Comparison of ENCODE assay signal across 9 mouse cellular contexts in genomic region chr7:97325156-97325985, GRCm38 (mm10). TPM values are rescaled to one million over a fixed set of nuclear protein-coding genes. Genes with fewer than 3 reads are reported as not detected.
DNase-seq lines count a peak whose midpoint lies in the region; ATAC-seq and TF ChIP-seq lines count a peak whose summit lies in the region.
"Had no signal": no experiment of that assay in that cellular context is flagged by ENCODE, and none has a peak within 500 bp of the region (broad histone marks: within the 10 kb centered on the region; RNA-seq: fewer than 3 reads in every experiment).

No protein-coding gene starts in this region.

- peak overlapping the region; percentile 64 for H3K4me2 ChIP-seq in lung, embryonic 16.5 days (ENCODE audit: low read depth, low read length)
- peak overlapping the region; percentile 52 for H3K4me2 ChIP-seq in intestine, postnatal 0 days (replicated peaks; ENCODE audit: low read depth)
- H3K4me2 ChIP-seq in neural tube, embryonic 11.5 days (ENCODE audit: low read depth), result peak overlapping the region; percentile 35

- H3K9me3 ChIP-seq in lung, embryonic 16.5 days (ENCODE audit: control insufficient read depth, low read length), result no peaks in the 10 kb centered on the region
- no peaks in the 10 kb centered on the region for H3K9me3 ChIP-seq in intestine, postnatal 0 days (ENCODE audit: control insufficient read depth)
- H3K9me3 ChIP-seq in neural tube, embryonic 11.5 days (ENCODE audit: control insufficient read depth, low read length), result no peaks in the 10 kb centered on the region

- no peak overlapping the region for H3K27ac ChIP-seq in lung, embryonic 16.5 days (ENCODE audit: low read length)
- no peak overlapping the region for H3K27ac ChIP-seq in intestine, postnatal 0 days (ENCODE audit: low read depth, low read length)
- H3K27ac ChIP-seq in neural tube, embryonic 11.5 days (ENCODE audit: low read depth, low read length), result no peak overlapping the region
- H3K27ac ChIP-seq: macrophage had no signal

- peak; percentile 47 to 54 for DNase-seq in cerebellum, postnatal 10 days
- DNase-seq in cerebellum, postnatal 36 days, result no peak
- no peak for DNase-seq in lung, postnatal 25 days (ENCODE audit: low spot score)
- DNase-seq in neural tube, embryonic 11.5 days (ENCODE audit: low spot score), result peak; percentile 45
- DNase-seq in yolk sac, embryonic 10.5 days (ENCODE audit: low spot score), result no peak
- DNase-seq in cerebellum, adult 11 months, result no peak

- H3K4me3 ChIP-seq in lung, embryonic 16.5 days (ENCODE audit: low read length), result peak overlapping the region; percentile 44
- peak overlapping the region; percentile 24; the same call in 1 of the 2 replicates for H3K4me3 ChIP-seq in intestine, postnatal 0 days (ENCODE audit: low read depth, low read length)
- H3K4me3 ChIP-seq in neural tube, embryonic 11.5 days (ENCODE audit: low read depth, low read length), result peak overlapping the region; percentile 20

- no peaks in the 10 kb centered on the region for H3K36me3 ChIP-seq in lung, embryonic 16.5 days (ENCODE audit: control insufficient read depth, insufficient read depth, low read length)
- H3K36me3 ChIP-seq in intestine, postnatal 0 days (ENCODE audit: control insufficient read depth, insufficient read depth), result no peaks in the 10 kb centered on the region
- H3K36me3 ChIP-seq in neural tube, embryonic 11.5 days (ENCODE audit: control insufficient read depth, insufficient read depth, low read length), result no peaks in the 10 kb centered on the region

- ATAC-seq in lung, embryonic 16.5 days (ENCODE audit: low read depth), result peak; percentile 61
- peak; percentile 21; the same call in 1 of the 2 replicates for ATAC-seq in intestine, postnatal 0 days
- peak; percentile 25; the same call in 1 of the 2 replicates for ATAC-seq in neural tube, embryonic 11.5 days (ENCODE audit: insufficient read depth, low FRiP score, low TSS enrichment)

- peaks cover 31% of the 10 kb centered on the region for H3K27me3 ChIP-seq in lung, embryonic 16.5 days (ENCODE audit: control insufficient read depth, insufficient read depth, low read depth, low read length)
- H3K27me3 ChIP-seq in intestine, postnatal 0 days (replicated peaks; ENCODE audit: control insufficient read depth, insufficient read depth, low read length), result peaks cover 25% of the 10 kb centered on the region
- peaks cover 27% of the 10 kb centered on the region for H3K27me3 ChIP-seq in neural tube, embryonic 11.5 days (ENCODE audit: control insufficient read depth, insufficient read depth, low read length)

- 8% methylated on average over 91 of the region's 96 CpGs for WGBS in lung, embryonic 16.5 days
- WGBS in intestine, postnatal 0 days, result 15% methylated on average over 87 of the region's 96 CpGs
- 11% methylated on average over 91 of the region's 96 CpGs for WGBS in neural tube, embryonic 11.5 days

- H3K4me1 ChIP-seq in lung, embryonic 16.5 days (replicated peaks; ENCODE audit: control insufficient read depth, insufficient read depth, low read length), result peaks cover 8% of the 10 kb centered on the region
- H3K4me1 ChIP-seq in intestine, postnatal 0 days (replicated peaks; ENCODE audit: control insufficient read depth, insufficient read depth, low read length), result no peaks in the 10 kb centered on the region
- peaks cover 7% of the 10 kb centered on the region; the same call in 1 of the 2 replicates for H3K4me1 ChIP-seq in neural tube, embryonic 11.5 days (ENCODE audit: control insufficient read depth, insufficient read depth, low read length)

- TF ChIP-seq CTCF in intestine, postnatal 0 days (IDR thresholded peaks at IDR 0.05; ENCODE audit: low read depth), result no peak

- peak overlapping the region; percentile 33; the same call in 1 of the 2 replicates for H3K9ac ChIP-seq in lung, embryonic 16.5 days (ENCODE audit: low read length)
- H3K9ac ChIP-seq in intestine, postnatal 0 days (ENCODE audit: low read depth, low read length), result no peak overlapping the region
- peak overlapping the region; percentile 4; the same call in 1 of the 2 replicates for H3K9ac ChIP-seq in neural tube, embryonic 11.5 days (ENCODE audit: low read length)

RNA-seq across cellular contexts. Expression of gene Usp35, which starts 6.4 kb away (rescaled TPM):
- polyA plus RNA-seq in lung, embryonic 16.5 days (2015; fragmentation: Nextera tagmentation; extraction: Ambion mirVana), result 1.2 and 1.4 TPM in 2 replicates
- 0.41 and 0.48 TPM in 2 replicates for polyA plus RNA-seq in intestine, postnatal 0 days (2015; fragmentation: Nextera tagmentation; extraction: Ambion mirVana)
- 2.8 and 3.3 TPM in 2 replicates for polyA plus RNA-seq in neural tube, embryonic 11.5 days (2014; fragmentation: Nextera tagmentation; extraction: Ambion mirVana)

RNA-seq across cellular contexts. Expression of gene Kctd21, which starts 6.8 kb away (rescaled TPM):
- 5.5 and 5.8 TPM in 2 replicates for polyA plus RNA-seq in lung, embryonic 16.5 days (2015; fragmentation: Nextera tagmentation; extraction: Ambion mirVana)
- polyA plus RNA-seq in intestine, postnatal 0 days (2015; fragmentation: Nextera tagmentation; extraction: Ambion mirVana), result 1.4 TPM in 2 replicates
- 6.1 and 6.6 TPM in 2 replicates for polyA plus RNA-seq in neural tube, embryonic 11.5 days (2014; fragmentation: Nextera tagmentation; extraction: Ambion mirVana)

RNA-seq across cellular contexts. Expression of gene Alg8, which starts 46.0 kb away (rescaled TPM):
- 42.4 and 44.3 TPM in 2 replicates for polyA plus RNA-seq in lung, embryonic 16.5 days (2015; fragmentation: Nextera tagmentation; extraction: Ambion mirVana)
- polyA plus RNA-seq in intestine, postnatal 0 days (2015; fragmentation: Nextera tagmentation; extraction: Ambion mirVana), result 14.5 and 15.7 TPM in 2 replicates
- 33.5 and 35.9 TPM in 2 replicates for polyA plus RNA-seq in neural tube, embryonic 11.5 days (2014; fragmentation: Nextera tagmentation; extraction: Ambion mirVana)

Comparison
In these comparisons a context has a peak if more than half of its experiments do, and no peak if none do; other contexts are left out.
1. DNase-seq: peak in cerebellum, postnatal 10 days (2 of 2) and neural tube, embryonic 11.5 days (single experiment); none in cerebellum, postnatal 36 days (0 of 2), lung, postnatal 25 days (single experiment), yolk sac, embryonic 10.5 days (single experiment) and cerebellum, adult 11 months (single experiment).
2. Peak in every context shown above with its lines, with median percentiles within 50 percentile points of each other: ATAC-seq, H3K4me2 ChIP-seq and H3K4me3 ChIP-seq.